Mouse (Mus musculus) testis, postnatal 14 days (tissue): ENCODE results near the gene Rnf157.

ENCODE experiments used
- DNase-seq: peaks from one replicate; pipeline ENCODE4 v3.0.0; 2021; ENCODE audit warnings: low spot score

The Rnf157 gene

DNA sequence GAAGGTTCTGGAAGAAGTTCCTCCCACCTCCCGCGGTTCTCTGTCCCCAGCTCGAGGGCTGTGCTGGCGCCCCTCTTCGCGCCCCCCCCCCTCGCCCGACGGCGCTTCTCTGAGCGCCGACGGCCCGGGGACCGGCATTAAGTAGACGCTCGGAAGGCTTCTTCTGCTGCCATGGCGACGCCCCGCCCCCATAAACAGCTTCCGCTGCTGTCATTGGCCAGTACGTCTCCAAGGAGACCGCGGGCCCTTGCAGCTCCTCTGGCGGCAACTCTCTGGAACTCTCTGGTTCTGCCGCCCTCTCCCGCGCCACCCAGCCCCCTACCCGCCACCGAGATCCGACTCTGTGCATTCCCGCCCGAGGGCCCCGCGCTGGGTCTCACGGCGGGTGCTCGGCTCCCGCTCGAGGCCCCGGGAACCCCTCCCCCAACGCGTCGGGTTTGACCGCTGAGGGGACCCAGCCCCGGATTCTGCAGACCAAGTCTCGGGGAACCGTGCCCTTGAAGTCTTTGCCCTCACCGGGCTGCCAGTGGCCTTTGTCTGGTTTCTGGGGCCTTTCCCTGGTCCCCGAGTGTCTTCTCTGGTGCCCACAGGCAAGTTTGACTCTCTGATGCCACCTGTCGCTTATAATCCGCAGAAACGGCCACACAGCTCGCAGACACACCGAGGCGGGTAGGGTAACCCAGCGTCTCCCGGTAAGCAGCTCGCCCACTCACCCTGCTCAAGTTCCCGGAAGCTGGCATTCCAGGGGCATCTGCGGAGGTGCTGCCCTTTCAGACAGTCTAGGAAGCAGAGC is 77.4 kb downstream of the Rnf157 start, which contains the start of gene Foxj1:
Foxj1 (minus strand) TSS at position 156 of the 793 bp plus-strand sequence.
- DNase-seq: peak; percentile 92

DNA sequence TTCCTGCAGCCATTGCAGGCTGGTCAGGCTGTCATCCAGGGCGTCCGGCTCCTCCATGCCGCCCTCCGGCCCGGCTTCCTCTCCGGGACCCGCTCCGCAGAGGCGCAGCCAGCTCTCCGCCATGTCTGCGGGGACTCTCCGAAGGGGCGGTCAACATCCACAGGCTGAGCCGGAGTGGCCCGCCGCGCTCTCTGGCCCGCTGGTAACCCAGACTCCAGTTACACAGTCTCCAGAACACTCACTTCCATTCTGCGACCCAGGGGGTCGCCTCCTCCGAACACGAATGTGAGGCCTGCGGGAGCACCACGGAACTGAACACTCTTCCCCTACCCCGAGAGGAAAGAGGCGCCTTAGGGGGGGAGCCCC is 78.4 kb downstream of the Rnf157 start:
- DNase-seq: no peak

DNA sequence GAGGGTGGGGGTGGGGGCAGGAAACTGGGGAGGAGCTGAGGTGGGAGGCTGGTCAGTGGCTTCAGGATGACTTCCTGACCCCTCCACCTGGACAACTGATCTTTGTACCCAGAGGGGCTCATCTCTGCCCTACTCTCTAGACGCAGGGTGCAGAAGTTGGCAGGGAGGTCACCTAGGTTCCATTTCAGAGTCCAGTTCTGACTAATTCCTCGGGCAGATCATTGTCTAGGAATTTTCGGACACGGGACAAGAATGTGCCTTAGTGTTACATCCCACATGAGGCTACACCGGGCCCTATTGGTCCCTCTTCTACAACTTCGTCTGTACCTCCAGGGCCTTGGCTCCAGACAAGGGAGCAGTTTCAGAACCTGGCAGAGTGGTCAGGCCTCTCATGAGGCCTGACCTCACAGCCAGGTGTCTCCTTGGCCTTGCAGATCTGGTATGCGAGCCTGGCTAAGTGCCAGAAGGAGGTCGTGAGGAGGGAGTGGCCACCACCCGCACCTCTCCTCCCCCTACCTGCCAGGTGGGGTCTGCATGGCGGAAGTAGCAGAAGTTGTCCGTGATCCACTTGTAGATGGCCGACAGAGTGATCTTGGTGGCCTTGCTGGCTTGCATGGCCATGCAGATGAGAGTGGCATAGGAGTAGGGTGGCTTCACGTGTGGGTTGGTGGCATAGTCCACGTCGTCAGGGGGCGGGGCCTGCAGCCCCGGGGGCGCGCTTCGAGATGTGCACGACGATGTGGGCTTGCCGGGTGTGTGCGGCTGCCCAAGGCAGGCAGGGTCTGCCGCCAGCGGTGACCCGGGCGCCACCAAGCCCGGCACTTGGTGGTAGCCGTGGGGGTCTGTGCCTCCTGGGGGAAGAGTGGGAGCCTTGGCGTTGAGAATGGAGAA is 79.1 kb downstream of the Rnf157 start:
- no peak for DNase-seq

DNA sequence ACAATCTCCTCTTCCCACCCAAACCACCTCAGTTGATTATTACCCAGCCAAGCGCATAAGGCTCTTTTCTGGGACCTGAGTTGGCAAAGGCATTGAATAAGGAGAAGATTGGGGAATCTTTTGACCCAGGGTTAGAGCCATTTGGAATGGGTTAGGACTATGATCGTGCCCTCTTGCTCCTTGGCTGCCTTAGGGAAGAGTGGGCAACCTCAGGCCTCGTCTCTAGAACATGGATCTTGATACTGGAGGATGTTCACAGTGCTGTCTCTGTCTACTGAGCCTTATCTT is 79.9 kb downstream of the Rnf157 start:
- no peak for DNase-seq

DNA sequence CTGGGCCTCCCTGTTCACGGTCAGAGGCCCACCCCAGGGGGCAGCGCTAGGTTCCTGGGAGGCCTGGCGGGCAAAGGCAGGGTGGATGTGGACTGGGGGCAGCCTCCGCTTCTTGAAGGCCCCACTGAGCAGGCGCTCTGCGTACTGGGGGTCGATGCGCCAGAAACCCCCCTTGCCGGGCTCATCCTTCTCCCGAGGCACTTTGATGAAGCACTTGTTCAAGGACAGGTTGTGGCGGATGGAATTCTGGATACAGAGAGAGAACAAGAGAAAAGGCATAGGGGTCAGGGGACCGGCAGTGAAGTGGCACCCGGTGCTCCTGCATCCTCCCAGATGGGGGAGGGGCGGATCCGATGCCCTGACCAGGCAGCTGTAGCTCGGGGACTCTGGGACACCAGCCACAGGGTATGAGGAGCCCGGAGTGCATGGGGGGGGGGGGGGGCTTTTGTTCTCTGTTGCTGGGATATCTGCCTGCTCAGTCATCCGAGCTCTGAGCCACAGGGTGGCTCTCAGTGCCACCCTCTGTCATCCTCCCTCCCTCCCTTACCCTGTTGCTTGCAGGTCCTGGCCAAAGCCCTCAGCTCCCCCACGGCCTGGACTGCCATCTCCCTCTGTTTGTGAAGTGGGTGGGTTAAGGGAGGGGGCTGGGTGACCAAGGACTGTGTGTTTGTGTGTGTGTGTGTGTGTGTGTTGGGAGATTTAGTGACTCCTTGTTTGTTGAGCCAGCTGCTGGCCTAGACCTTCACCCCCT is 80.4 kb downstream of the Rnf157 start:
- DNase-seq: no peak

DNA sequence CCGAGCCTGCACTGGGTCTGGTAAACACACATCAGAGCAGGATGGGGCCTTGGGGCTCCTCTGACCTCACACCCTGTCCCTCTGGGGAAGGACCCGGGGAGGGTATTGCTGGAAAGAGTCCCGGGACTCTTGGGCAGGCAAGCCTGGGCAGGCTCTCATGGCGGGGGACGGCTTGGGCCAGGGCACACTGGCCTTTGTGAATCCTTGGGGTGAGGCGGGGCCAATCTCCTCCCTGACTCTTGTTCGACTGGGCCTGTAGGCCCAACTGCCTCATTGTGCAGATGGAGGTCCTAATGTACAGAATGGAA is 82.7 kb downstream of the Rnf157 start:
- no peak for DNase-seq

DNA sequence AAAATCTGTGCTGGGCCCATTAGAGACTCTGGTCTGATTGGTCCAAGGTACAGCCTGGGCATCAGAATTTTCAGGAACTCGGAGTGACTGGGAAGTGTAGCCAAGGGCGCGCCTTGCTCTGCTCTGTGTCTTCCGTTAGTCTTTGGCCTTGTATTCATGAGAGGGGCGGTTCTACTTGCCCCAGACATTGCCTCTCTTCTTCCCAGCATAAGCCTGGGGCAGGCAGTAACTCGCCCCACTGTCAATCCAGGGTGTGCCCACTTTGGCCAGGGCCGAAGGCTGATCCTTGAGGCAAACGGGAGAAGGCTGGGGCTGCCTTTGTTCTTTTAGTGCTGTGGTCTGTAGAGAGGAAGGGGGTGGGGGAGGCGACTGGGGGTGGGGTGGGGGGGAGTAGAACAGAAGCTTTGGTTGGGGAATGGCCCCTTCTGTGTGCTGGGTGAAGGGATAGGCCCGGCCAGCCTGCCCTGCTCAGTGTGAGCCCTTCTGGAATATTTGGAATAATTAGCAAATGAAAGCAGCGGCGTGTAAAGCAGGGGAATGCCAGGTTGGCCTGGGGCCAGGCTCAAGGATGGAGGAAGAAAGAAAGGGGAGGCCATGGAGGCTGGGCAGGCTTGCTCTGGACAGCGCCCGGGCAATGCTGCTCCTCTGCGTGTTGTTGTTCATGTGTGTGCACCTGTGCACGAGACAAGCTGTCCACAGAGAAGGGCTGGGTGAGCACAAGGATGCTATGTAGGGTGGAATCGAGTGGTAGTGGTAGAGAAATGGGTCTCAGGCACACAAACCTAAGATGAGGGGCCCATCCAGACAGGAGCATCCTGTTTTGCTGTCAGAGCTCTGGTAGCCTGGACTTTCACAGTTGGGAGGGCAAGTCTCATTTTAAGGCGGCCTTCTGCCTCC is 83.3 kb downstream of the Rnf157 start:
- no peak for DNase-seq

DNA sequence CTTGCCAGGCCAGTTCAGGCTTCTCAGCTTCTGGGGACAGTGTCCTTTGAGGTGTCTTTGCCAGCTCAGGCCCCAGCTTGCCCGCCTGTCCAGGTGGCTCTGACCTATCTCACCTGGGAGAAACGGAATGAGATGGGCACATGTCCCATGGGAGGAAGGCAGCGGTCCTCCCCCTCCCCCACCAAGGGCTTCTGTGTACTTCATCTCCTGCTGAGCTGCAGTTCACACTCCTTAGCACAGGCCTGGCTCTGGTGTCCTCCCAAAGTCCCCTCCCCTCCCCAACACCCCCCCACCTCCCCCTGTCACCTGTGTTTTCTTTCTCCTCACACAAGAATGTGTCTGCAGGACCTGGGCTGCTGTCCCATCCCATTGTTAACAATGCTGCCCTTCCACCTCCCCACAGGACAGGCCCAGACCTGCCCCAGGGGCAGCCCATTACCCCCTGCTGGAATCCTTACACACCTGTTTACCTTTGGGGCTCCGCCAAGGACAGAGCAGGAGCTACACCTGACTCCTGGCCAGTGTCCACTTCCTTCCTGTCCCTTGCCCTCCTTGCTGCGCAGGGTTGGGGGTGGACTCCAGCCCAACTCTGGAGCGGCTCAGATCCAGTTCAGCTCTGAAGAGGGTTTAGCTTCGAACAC is 85.7 kb downstream of the Rnf157 start:
- DNase-seq: no peak

DNA sequence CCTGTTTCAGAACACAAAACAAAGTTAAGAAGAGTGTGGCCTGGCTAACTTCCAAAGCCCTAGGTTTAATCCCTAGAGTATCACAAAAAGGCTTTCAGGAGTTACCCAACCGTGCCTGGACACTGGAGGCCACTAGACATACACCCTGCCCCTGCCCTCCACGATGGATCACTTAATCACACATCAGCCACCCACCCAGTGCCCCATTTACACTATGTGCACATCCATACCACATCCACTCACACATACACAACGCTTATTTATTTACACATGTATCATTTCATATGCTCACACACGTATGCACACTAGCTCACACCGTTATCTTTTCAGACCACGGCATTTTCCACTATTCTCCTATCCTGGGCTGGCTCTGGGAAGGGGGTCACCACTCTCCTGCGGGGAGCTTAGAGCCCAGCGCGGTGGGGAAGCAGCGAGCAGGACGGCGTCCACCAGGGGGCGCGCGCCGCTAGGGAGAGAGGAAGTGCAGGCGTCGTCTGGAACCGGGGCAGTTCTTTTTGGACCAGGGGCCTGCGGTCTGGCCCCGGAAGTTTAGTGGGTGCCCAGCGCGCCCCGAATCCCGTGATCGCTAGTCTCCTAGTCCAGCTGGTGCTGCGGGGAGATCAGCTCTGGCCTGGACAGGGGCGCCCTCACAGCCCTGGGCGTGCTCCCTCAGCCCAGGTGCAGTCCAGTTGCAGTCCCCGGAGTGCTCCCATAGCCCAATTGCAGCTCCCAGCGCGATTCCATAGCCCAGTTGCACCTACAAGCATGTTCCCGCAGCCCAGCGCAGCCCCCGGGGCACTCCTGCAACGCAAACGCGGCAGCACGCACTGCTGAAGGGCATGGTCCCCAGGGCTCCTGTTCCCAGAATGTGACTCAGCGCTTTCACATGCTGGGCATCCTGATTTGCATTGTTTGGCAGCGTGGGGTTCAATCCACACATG is 93.8 kb downstream of the Rnf157 start:
- peak; percentile 82 for DNase-seq

DNA sequence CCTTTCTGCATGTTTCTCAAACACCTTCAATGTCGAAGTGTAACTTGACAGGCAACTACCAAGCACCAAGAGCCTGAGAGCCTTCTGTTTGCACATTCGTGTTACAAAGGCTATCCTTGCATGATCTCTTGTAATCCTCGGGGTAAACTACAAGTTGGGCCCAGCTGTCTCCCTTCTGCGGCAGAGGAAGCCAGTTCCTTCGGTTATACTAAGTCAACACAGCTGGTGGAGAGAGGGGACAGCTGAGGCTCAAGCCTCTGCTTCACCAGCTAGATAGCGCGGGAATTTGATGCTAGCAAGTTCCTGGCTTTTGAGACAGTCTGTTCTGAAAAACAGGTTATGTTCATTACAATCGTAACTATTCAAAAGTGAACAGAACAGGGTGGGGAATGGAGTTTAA is 100.5 kb downstream of the Rnf157 start:
- DNase-seq: no peak

DNA sequence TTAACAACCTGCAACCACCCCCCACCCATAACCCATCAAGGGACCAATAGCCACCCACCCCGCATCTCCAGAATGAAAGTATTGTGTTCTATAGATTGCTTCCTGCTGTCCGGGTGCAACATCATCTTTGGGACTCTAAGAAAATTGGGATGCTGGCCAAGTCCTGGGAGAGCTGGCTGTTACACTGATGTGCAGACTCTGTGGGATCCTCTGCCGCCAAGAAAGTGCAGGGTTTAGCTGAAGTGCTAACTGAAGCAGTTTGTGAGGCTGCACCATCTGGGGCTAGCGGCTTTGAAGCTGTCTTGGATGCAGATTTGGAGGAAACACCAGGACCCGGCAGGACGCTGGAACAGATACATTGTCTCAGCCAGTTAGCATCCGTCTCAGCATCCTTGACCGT is 101.7 kb downstream of the Rnf157 start:
- DNase-seq: peak; percentile 70

DNA sequence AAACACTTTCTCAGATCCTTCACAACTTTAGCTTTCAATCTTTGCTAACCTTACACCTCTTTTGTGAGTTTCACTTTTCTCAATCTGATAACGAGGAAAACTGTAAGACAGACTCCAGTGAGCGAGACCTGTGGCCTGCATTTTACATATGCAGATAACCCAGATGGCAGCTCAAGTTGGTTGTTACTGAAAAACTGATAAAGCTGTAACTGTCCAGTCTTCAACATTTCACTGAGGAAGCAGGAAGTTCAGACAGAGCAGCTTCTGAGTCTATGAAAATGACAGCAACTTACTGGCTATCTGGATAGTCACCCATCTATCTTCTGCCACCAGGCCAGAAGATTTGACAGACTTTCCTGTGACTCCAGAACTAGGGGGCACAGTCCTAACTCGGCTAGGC is 103.2 kb downstream of the Rnf157 start:
- DNase-seq: no peak

DNA sequence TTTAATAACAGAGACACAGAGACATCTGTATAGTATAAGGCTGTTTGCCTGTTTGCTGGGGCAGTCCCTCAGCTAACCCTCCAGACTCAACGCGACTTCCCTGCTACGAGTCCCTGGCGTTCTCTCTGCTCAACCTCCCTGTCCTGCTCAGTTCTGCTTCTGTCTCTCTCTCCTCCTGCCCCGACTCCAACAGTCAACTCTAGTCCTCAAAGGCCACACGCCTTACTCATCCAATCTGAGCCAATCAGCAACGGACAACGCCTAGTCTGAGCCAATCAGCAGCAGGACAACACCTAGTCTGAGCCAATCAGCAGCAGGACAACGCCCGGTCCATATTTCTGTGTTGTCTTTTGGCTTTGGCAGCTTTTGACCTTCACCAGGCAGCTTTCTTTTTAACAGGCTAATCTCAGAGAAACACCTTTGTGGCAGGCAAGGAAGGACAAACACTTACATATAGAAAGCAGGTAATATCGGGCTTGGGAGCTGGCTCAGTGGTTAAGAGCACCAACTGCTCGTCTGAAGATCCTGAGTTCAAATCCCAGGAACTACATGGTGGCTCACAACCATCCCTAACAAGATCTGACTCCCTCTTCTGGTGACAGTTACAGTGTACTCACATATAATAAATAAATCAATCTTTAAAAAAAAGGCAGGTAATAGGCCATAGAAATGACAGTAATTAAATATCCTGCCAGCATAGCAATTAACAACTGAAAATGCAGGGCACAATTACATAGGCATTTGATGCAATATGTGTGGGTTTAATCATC is 104.9 kb downstream of the Rnf157 start:
- peak; percentile 80 for DNase-seq

DNA sequence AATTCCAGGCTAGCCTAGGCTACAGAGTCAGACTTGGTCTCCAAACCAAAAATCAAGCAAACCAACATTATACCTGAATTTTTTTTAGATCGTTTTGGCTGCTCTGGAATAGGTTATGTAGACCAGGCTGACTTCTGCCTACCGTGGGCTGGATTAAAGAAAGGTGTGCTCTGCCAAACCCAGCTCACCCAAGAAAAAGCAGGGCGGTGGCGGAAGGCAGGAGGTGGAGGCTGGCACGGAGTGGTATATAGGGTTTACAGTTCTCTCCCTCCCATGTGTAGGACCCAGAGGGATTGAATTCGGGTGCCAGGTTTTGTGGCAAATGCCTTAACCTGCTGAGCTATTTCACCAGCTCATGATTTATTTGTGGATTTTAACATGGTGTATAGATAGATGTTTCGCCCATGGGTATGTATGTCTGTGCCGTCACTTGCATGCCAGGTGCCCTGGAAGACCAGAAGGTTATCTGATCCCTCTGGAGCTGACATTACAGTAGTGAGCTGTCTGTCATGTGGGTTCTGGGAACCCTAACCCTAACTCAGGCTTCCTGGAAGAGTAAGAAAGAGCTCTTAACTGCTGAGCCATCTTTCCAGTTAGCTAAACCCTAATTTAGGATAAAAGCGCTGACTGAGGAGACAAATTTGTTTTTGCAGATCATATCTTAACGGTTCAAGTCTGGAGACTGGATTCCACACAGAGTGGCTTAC is 105.7 kb downstream of the Rnf157 start, which contains the start of gene Exoc7:
Exoc7 (minus strand) TSS at position 215 of the 707 bp plus-strand sequence.
- no peak for DNase-seq

DNA sequence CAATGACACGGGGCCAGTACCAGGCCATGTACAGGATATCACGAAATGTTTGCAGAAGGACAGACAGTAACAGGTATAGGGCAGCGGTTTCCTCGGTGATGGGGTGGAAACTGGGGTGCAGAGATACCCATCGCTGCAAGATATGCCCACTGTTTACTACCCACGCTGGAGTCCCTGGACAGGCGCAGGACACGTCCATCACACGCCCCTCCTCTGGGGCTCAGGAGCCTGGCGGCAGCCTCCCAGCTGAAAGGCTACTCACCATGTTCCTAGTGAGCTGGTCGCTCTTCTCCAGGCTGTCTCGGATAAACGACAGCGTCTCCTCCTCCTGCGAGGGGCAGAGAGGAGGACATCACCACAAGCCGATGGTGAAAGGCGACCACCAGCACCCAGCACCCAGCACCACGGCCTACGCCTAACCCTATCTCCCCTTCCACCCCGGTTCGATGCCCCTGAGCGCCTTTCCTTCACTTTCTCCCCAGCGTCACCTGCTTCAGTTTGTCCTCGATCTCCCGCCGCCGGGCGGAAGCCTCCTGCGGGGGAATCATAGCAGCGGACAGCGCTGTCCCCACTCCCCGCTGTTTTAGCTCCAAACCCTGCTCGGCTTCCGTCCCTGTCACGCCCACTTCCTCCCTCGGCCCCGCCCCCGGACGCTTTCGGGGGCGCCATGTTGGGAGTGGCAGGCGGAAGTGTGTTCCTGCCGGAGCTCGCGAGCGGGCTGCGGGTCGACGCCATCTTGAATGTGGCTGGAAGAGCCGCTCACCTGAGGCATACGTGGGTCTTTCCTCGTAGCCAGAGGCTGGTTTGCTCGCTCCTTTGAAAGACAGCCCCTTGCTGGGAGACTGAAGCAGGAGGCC is 106.5 kb downstream of the Rnf157 start:
- DNase-seq: peak; percentile 93

DNA sequence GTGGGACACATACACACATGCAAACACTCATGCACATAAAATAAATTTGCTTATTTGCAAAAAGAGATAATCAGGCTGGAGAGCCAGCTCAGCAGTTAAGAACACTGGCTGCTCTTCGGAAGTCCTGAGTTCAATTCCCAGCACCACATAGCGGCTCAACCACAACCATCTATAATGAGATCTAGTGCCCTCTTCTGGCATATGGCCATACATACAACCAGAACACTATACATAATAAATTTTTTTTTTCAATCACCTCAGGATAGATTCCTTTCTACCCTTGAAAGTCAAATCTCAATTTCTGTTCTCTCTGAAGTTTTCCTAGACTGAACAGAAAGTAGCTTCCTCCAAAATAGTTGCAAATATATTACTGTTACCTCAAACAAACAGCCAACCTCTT is 107.4 kb downstream of the Rnf157 start:
- DNase-seq: no peak

DNA sequence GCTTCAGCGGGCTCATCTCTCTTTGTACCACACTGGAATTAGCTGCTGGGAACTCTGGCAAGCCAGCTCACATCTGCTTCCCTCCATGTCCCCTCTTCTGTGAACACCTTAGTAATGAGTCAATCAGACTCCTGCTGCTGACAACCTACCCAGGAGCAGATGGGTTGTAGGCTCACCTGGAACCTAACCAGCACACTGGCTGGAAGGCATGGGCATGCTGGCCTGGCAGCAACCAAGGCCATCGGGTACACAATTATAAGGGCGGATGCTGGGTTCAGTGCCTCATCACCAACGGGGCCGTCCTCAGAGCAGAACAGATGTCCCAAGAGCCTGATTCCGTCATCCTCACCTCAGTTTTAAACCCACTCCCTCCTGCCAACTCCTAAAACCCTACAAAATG is 114.2 kb downstream of the Rnf157 start:
- no peak for DNase-seq

DNA sequence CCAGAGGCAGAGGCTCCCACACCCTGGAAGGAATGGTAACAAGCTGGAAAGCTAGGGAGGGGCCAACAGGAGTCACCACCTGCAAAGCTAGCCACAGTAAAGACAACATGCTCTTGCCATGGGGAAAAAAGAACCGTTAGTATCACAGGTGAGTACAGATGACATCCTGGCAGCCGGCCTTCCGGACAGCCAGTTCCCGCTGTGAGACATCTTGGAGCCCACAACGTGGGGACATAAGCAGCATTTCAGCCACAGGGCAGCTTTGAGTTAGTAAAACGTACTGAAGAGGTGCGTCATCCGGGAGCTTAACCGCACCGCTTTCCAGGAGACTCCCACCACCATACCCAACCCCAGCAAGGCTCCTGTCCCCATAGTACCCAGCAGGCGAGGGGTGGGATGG is 114.6 kb downstream of the Rnf157 start:
- no peak for DNase-seq
